Mouse (Mus musculus) cortical plate, adult 2 months (tissue): Measurements from ENCODE around the gene Usp54.
A peak's percentile ranks its signal among the peaks of the same experiment; 100 is the strongest.

Source experiments
- CTCF ChIP-seq: fragments of 200-500 bp; IDR thresholded peaks from 2 replicates; pipeline ENCODE4 v1.5.1; 2011; ENCODE audit warnings: mild to moderate bottlenecking, control low read depth, low read length; ENCODE audit not compliant: insufficient read depth; ENCODE audit errors: extremely low read depth
- POLR2A ChIP-seq: fragments of 200-500 bp; IDR thresholded peaks from 2 replicates; pipeline ENCODE4 v1.6.1; 2011; ENCODE audit warnings: mild to moderate bottlenecking, low read length, control low read depth; ENCODE audit not compliant: insufficient read depth; ENCODE audit errors: extremely low read depth

DNA sequence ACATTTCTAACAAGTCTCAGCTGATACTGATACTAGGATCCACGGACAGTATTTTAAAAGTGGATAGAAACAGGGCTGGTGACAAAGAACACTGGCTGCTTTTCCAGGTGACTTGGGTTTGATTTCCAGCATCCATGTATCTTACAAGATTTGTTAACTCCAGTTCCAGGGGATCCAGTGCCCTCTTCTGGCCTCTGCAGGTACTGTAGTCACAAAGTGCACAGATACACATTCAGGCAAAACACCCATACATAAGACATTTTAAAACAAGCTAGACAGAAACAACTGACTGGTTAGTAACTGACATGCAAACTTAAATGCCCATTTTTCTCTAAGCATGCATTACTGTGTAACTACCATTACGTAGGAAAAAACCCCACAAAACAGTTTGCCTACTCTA lies 32.1 kb upstream of the Usp54 start:
- TF ChIP-seq CTCF (0 out of 2 replicates have a peak, but pooled peaks have one; percentile 9), POLR2A (no peak)
